Mouse (Mus musculus) liver, embryonic 16.5 days (tissue): ENCODE results near the gene Hivep3. TPM values are rescaled to one million over a fixed set of nuclear protein-coding genes. Genes with fewer than 3 reads are reported as not detected.

ENCODE experiments used
- ATAC-seq: fragments of 200-750 bp; cut with Nextera tagmentation; 2 replicates; pipeline ENCODE4 v1.8.0; 2017; ENCODE audit warnings: low read depth, mild to moderate bottlenecking, moderate number of reproducible peaks, moderate library complexity
- H3K27ac ChIP-seq: fragments of 300-500 bp; sonication (generic); 2 replicates; pipeline ENCODE4 v1.5.1; 2014; ENCODE audit warnings: mild to moderate bottlenecking, low read length
- H3K27me3 ChIP-seq: fragments of 300-500 bp; sonication (generic); 2 replicates; pipeline ENCODE4 v1.6.1; 2014; ENCODE audit warnings: low read depth, low read length, mixed read lengths; ENCODE audit not compliant: control insufficient read depth, insufficient read depth
- H3K36me3 ChIP-seq: fragments of 300-500 bp; sonication (generic); 2 replicates; pipeline ENCODE4 v1.6.1; 2014; ENCODE audit warnings: mild to moderate bottlenecking; ENCODE audit not compliant: control insufficient read depth, insufficient read depth
- H3K4me1 ChIP-seq: fragments of 300-500 bp; sonication (generic); 2 replicates; pipeline ENCODE4 v1.6.1; 2014; ENCODE audit warnings: low read depth, low read length, mixed read lengths; ENCODE audit not compliant: control insufficient read depth
- H3K4me2 ChIP-seq: fragments of 300-500 bp; sonication (generic); 2 replicates; pipeline ENCODE4 v1.6.1; 2014; ENCODE audit warnings: low read depth, low read length, mixed read lengths
- H3K4me3 ChIP-seq: fragments of 300-500 bp; sonication (generic); 2 replicates; pipeline ENCODE4 v1.5.1; 2014; ENCODE audit warnings: low read depth, mild to moderate bottlenecking, low read length
- H3K9ac ChIP-seq: fragments of 300-500 bp; sonication (generic); 2 replicates; pipeline ENCODE4 v1.6.1; 2014; ENCODE audit warnings: low read depth, low read length
- H3K9me3 ChIP-seq: fragments of 300-500 bp; sonication (generic); replicated peaks from 2 replicates; pipeline ENCODE4 v1.6.1; 2016; ENCODE audit warnings: low read length; ENCODE audit not compliant: control insufficient read depth
- WGBS: fragments of 180-500 bp; shearing (Covaris S2); extraction: QIAGEN DNeasy Blood & Tissue Kit; methylation state at CpG from one replicate; pipeline ENCODE4 v1.1.7; 2014; ENCODE audit not compliant: insufficient replicate concordance; 5-methylcytosine and 5-hydroxymethylcytosine counted together
- polyA plus RNA-seq: library from polyadenylated mRNA; unstranded; fragments of >200 nt; fragmentation: Nextera tagmentation; extraction: Ambion mirVana; gene quantifications from 2 replicates; pipeline ENCODE4 v1.2.1, GENCODE M21; 2015

The Hivep3 gene
- polyA plus RNA-seq, 1 experiment from 2014 or later: 2.1 TPM

- no peaks in the 10 kb centered on the region for H3K27me3 ChIP-seq
- no peaks in the 10 kb centered on the region for H3K36me3 ChIP-seq
- H3K4me2 ChIP-seq: no peak overlapping the region
- no peak overlapping the region for H3K4me3 ChIP-seq
- no peak overlapping the region for H3K9ac ChIP-seq
- H3K4me1 ChIP-seq: no peaks in the 10 kb centered on the region
- no peaks in the 10 kb centered on the region for H3K9me3 ChIP-seq
- no peak overlapping the region for H3K27ac ChIP-seq
- 14% methylated on average over 2 of the region's 2 CpGs for WGBS
- ATAC-seq: no peak
Observed at GRCm38 (mm10) chr4:119807359-119807758, 73.8 kb downstream of the Hivep3 start.

GRCm38 (mm10) chr4:119809245-119809644 lies 75.7 kb downstream of the Hivep3 start:
- ATAC-seq: no peak

GRCm38 (mm10) chr4:119812775-119813174 lies 79.2 kb downstream of the Hivep3 start:
- Histone ChIP-seq H3K9me3 (no peaks in the 10 kb centered on the region), H3K27ac (no peak overlapping the region), H3K4me3 (no peak overlapping the region), H3K4me1 (no peaks in the 10 kb centered on the region; the same call in 1 of the 2 replicates), H3K36me3 (no peaks in the 10 kb centered on the region), H3K27me3 (peaks cover 16% of the 10 kb centered on the region), H3K9ac (no peak overlapping the region), H3K4me2 (no peak overlapping the region)
- ATAC-seq: no peak
- 13% methylated on average over 2 of the region's 2 CpGs for WGBS

More at GRCm38 (mm10) chr4:119809245-119809644, 75.7 kb downstream of the Hivep3 start:
- Histone ChIP-seq H3K4me2 (no peak overlapping the region), H3K36me3 (no peaks in the 10 kb centered on the region), H3K4me3 (no peak overlapping the region), H3K4me1 (no peaks in the 10 kb centered on the region), H3K27ac (no peak overlapping the region), H3K27me3 (peaks cover 4% of the 10 kb centered on the region), H3K9me3 (no peaks in the 10 kb centered on the region), H3K9ac (no peak overlapping the region)
- 40% methylated on average over 5 of the region's 5 CpGs for WGBS

GRCm38 (mm10) chr4:119813500-119814184 lies 80.1 kb downstream of the Hivep3 start:
- H3K27me3 ChIP-seq: peaks cover 16% of the 10 kb centered on the region
- no peaks in the 10 kb centered on the region; the same call in 1 of the 2 replicates for H3K4me1 ChIP-seq
- ATAC-seq: no peak
- WGBS: 19% methylated on average over 6 of the region's 12 CpGs
- H3K9ac ChIP-seq: no peak overlapping the region
- H3K27ac ChIP-seq: no peak overlapping the region
- H3K36me3 ChIP-seq: no peaks in the 10 kb centered on the region
- H3K4me3 ChIP-seq: no peak overlapping the region
- no peaks in the 10 kb centered on the region for H3K9me3 ChIP-seq
- H3K4me2 ChIP-seq: no peak overlapping the region

GRCm38 (mm10) chr4:119814185-119815132 lies 80.9 kb downstream of the Hivep3 start:
- no peaks in the 10 kb centered on the region for H3K9me3 ChIP-seq
- H3K27me3 ChIP-seq: peaks cover 16% of the 10 kb centered on the region
- ATAC-seq: no peak
- H3K4me3 ChIP-seq: peak overlapping the region; percentile 43
- H3K9ac ChIP-seq: no peak overlapping the region
- no peaks in the 10 kb centered on the region; the same call in 1 of the 2 replicates for H3K4me1 ChIP-seq
- H3K27ac ChIP-seq: no peak overlapping the region
- peak overlapping the region; percentile 37 for H3K4me2 ChIP-seq
- no peaks in the 10 kb centered on the region for H3K36me3 ChIP-seq
- WGBS: 5% methylated on average over 47 of the region's 47 CpGs

GRCm38 (mm10) chr4:119815133-119815792 lies 81.7 kb downstream of the Hivep3 start:
- Histone ChIP-seq H3K27me3 (peaks cover 16% of the 10 kb centered on the region), H3K4me2 (peak overlapping the region; percentile 37), H3K4me1 (no peaks in the 10 kb centered on the region; the same call in 1 of the 2 replicates), H3K9me3 (no peaks in the 10 kb centered on the region), H3K9ac (no peak overlapping the region), H3K27ac (no peak overlapping the region), H3K4me3 (peak overlapping the region; percentile 43), H3K36me3 (no peaks in the 10 kb centered on the region)
- WGBS: 6% methylated on average over 7 of the region's 7 CpGs
- ATAC-seq: no peak

GRCm38 (mm10) chr4:119815793-119816161 lies 82.2 kb downstream of the Hivep3 start:
- no peaks in the 10 kb centered on the region for H3K36me3 ChIP-seq
- H3K9ac ChIP-seq: no peak overlapping the region
- H3K4me3 ChIP-seq: no peak overlapping the region
- peaks cover 16% of the 10 kb centered on the region for H3K27me3 ChIP-seq
- no peak for ATAC-seq
- H3K27ac ChIP-seq: no peak overlapping the region
- H3K9me3 ChIP-seq: no peaks in the 10 kb centered on the region
- H3K4me1 ChIP-seq: no peaks in the 10 kb centered on the region; the same call in 1 of the 2 replicates
- H3K4me2 ChIP-seq: no peak overlapping the region

- H3K36me3 ChIP-seq: no peaks in the 10 kb centered on the region
- 43% methylated on average over 7 of the region's 7 CpGs for WGBS
- no peaks in the 10 kb centered on the region for H3K9me3 ChIP-seq
- no peak overlapping the region for H3K4me2 ChIP-seq
- H3K27ac ChIP-seq: no peak overlapping the region
- H3K4me3 ChIP-seq: no peak overlapping the region
- no peak overlapping the region for H3K9ac ChIP-seq
- H3K27me3 ChIP-seq: peaks cover 16% of the 10 kb centered on the region
- H3K4me1 ChIP-seq: no peaks in the 10 kb centered on the region; the same call in 1 of the 2 replicates
- ATAC-seq: no peak
Observed at GRCm38 (mm10) chr4:119816620-119817356, 83.2 kb downstream of the Hivep3 start.
